Mouse (Mus musculus): Measurements from ENCODE around the gene Hand2.
A peak's percentile ranks its signal among the peaks of the same experiment; 100 is the strongest.

Hand2 gene

DNA sequence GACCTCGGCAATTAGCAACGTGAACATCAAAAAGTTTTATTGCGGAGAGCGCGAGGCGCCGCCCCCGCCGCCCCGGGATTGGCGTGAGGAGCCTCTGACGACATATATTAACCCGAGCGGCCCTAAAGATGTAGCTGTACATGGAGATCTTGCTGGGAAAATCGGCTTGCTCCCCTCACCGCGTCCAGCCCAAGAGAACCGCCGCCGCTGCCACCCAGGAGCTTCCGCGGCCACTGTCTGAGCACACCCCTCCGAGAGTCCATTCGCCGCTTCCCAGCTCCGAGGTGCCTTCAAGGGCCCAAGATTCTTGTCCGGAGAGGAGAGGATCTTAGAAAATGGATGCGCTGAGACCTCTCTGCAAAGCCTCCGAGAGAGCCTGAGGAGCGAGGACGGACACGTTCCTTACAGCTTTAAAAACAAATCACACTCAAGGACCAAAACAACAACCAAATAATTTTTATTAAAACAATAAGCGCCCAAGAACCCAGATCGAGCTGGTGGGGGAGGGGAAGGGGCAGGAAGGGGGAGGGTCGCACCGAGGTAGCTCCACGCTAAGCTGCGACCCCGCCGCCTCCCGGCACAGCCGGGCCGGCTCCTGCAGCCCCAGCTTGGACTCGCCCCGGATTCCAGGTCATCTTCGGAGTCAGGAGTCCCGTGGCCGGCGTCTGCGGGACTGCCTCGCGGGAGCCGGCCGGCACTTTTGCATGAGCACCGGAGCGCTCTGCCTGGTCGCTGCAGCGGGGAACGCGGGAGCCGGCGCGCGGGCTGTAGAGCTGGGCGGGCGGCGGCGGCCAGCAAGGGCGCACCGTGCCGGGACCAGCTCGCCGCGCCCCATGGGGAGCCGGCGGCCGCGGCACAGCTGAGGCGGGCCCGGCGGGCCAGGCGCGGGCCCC lies at the start of gene Hand2:
Hand2 (plus strand) TSS at position 133 of the 893 bp plus-strand sequence.
- no peak for DNase-seq (ENCODE audit: low read depth)

DNA sequence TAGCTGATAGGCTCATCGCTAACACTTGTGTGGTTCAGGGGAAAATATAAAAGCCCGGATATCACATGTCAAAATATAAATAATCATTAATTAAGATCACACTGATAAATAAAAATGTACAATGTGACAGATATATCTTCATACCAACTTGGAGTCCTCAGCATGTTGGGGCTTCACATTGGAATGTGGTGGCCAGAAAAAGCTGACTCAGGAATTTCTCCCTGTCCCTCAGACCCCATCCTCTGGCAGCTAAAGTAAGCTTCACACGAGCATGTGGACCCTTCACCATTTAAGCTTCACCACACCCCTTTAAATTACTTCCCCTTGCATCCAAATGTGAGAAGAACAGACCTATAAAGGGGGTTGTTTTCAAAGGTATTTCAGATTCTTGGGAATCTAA lies 47.7 kb upstream of the Hand2 start:
- no peak for DNase-seq (ENCODE audit: low read depth)

DNA sequence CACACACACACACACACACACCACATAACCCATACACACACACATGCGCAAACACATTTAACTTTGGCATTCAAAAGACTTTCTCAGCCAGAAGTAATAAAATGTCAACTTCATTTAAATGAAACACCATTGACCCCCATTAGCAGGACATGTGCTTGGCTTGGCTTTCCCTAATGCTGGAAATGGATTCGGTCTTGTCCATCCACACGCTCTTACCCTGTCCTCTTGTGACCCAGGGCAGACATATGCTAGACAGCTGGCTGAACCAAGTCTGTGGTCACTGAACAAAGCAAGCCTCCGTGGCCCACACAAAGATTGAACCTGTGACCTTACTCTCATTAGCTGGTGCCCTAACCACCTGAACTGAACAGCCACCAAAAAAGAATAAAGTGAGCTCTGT lies 27.3 kb upstream of the Hand2 start:
- DNase-seq (ENCODE audit: low read depth), result no peak

DNA sequence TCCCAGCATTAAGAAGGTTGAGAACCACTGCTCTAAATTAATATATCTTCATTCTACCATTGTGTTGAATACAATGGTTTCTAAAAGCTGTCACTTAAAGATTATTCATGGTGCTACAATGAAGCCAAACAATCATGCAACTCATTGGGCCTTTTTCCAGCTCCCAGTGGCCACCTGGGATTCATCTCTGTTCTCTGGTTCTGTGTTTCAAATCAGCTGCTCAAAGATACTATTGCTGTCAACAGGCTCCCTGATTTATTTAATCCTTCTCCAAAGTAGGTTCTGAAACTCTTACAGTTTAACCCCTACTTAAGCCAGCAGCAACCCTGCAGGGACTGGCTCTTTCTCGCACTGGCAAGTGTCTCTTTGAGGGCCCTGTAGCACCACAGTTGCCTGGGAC lies 17.3 kb upstream of the Hand2 start:
- no peak for DNase-seq (ENCODE audit: low read depth)

DNA sequence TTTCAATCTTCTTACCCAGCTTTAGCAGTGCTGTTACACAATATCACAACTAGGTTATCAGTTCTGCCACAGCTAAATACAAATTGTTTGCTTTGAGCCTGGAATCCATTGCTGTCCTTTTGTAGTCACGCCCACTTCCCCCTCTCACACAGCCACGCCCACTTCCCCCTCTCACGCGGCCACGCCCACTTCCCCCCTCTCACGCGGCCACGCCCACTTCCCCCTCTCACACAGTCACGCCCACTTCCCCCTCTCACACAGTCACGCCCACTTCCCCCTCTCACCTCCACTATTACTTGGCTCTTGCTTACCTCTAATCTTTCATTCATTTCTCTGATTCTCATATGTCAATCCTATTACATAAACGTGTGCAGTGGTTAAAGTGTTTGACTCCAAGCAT lies 15.8 kb upstream of the Hand2 start:
- peak; percentile 41 for DNase-seq (ENCODE audit: low read depth)

DNA sequence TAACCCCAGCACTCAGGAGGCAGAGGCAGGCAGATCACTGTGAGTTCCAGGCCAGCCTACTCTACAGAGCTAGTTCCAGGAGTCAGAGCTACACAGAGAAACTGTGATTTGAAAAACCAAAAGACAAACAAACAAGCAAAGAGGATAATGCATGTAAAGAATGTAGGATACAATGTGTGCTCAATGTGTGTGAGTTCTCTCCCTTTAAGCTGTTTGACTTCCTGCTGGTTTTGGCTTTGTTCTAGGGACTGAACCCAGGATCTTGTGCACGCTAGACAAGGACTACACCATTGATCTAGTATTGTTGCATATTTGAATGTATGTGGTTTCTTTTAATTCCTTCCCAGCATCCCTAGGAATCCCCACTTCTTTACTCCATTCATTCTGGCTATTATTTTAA lies 14.3 kb upstream of the Hand2 start:
- no peak for DNase-seq (ENCODE audit: low read depth)

DNA sequence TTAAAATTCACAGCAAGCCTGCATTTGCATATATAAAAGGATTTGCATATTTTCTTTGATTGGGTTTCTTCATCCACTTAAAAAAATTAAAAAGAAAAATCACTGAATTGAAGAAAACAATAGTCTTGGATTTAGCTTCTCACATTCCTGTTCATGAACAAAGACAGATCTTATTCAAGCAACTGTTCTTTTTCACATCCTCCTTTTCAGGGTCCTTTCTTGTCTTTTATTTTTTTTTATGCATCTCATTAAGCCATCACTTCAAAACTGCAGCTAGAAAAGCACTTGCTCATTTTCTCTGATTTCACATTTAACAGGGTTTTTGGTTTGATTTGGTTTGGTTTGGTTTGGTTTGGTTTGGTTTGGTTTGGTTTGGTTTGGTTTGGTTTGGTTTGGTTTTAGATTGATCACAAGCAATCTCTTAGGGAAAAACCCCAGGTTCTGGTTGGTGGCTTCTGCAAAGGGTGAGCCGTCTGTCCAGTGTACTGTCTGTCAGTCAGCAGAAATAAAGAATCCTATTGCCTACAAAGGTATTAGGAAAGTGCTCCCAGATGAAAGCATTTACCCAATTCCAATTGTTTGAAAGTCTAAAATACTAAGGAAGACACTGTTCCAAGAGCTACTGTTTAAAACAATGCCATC lies 10.8 kb upstream of the Hand2 start:
- DNase-seq (ENCODE audit: low read depth), result no peak

DNA sequence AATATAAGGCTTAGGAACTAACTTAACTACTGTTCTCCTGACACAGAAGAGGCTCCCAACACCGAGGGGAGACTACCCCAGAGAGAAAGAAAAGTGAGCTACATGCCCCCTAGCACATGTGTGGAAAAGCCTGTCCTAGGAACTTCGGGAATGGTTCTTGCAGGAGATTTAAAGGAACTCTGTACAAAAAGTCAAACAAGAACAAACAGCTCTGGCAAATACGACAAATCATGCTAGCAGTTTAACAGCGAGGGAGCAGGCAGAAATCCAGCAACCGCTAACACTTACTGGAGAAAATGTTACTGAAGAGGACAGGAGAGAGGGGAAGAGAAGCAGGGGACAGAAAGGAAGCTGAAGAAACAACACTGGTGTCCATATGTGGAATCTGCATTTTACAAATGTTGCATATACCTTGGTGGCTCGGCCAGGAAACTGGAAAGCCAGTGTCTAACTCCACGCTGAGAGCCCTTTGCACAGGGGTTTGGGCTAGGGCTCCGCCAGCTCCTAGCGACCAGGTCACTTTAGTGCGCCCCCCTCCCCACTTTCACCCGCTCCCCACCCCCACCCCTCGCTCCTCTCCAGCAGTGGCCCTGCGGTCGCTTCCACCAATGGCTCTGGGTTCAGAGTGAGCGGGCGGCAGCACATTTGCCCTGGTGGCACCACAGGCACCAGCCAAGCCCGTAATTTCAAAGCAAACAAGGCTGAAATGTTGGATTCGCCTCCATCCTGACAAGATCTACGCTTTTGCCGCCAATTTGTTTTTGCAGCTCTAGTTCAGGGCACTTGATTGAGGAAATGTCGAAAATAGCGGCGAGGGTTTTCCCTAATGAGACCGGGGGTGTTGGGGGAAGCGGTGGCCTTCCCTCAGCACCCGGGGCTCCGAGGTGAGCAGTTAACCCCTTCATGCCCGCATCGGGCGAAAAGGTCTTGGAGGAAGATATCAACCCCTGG lies 8.5 kb upstream of the Hand2 start:
- DNase-seq (ENCODE audit: low read depth), result no peak

DNA sequence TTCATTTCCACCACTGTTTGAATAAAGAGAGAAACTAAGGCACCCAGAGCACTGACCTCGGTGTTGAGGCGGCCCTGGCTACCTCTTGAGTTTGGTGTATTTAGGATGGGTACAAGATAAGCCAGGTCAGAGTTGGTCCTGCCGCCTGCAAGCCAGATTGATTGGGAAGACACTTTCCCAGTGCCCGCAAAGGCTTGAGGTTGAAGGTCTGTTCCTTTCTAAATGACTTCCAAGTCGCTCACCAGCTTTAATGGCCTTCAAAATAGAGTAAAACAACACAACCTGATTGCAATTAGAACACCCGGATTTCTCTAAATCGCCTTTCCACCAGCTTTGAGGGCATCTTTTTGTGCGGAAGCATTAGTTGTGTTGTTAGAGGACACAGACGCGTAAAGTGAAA lies 7.2 kb upstream of the Hand2 start:
- no peak for DNase-seq (ENCODE audit: low read depth)

DNA sequence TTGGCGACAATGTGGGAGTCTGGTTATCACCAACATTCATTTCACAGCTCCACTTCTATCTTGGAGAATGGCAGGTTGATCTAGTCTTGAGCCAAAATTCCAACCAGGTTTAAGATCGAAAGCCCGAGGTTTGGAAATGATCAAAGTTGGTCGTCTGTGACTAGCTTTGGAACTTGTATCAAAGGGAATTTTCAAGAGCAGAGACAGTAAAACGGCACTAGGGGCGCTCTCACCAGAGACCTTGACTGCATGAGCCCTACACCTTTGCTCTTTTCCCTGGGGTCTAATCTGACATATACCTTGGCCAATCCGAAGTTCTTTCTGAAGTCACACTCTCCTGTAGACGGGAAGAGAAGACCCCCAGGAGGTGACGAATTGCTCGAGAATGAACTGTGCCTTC lies 6.6 kb upstream of the Hand2 start:
- DNase-seq (ENCODE audit: low read depth), result no peak

DNA sequence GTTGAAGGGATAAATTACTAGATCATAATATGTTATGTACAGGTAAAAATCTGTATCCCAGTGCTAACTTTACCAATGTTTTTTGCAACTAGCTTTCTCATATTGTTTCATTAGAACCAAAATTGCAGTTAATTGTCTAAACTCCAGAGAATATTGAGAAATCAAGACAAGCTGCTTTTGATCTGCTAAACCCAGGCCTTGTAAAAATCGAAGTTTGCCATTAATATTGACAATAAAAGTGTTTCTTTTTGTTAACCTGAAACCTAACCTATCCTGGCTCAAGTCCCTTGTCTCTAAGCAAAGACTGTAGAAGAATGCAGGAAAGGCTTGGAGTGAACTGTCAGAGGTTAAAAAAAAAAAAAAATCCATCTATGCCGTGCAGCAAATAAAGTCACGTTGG lies 5.3 kb upstream of the Hand2 start:
- DNase-seq (ENCODE audit: low read depth), result no peak

DNA sequence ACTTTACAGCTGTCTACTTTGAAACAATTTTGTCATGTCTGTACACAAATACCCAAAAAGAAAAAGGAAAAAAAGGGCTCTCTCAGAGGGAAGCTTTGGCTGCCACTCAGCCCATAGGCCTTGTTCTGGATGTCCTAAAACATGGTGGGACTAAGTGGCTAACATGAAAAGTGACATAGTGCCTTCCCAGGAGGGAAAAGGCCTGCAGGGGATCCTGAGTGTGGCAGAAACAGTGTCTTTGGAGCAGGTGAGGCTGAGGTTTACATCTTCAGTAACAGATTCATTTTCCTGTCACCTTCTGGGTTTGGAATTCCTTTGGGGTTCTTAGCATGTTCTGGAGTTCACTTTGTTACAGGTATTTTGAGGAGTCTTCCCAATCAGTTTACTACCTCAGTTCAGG lies 3.7 kb upstream of the Hand2 start:
- DNase-seq (ENCODE audit: low read depth), result no peak

DNA sequence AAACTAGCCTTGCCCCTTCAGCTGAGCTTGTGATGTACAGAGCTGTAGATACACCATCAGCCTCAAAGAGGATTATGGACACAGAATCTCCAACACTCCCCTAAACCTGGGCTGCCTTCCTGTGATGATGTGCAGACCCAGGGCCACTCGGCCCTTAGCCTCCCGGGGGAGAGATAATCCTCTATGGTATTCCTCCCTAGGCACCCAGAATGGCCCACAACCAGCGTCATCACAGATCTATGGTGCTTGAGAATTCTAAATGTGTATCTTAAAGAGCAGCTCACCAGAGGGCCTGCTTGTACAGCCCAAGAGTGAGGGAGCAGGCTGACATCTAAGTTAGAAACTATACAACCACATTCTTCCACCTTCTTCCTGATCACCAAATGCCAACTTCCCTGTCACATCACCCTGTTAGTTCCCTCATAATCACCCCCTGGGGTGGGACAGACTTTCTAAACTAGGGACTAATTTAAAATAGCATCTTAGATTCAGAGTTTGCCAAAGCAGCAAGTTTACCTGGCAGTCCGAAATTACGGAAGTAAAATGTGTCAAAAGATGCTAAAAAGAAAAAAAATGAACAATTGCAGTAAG lies 2.8 kb upstream of the Hand2 start:
- DNase-seq (ENCODE audit: low read depth), result no peak

DNA sequence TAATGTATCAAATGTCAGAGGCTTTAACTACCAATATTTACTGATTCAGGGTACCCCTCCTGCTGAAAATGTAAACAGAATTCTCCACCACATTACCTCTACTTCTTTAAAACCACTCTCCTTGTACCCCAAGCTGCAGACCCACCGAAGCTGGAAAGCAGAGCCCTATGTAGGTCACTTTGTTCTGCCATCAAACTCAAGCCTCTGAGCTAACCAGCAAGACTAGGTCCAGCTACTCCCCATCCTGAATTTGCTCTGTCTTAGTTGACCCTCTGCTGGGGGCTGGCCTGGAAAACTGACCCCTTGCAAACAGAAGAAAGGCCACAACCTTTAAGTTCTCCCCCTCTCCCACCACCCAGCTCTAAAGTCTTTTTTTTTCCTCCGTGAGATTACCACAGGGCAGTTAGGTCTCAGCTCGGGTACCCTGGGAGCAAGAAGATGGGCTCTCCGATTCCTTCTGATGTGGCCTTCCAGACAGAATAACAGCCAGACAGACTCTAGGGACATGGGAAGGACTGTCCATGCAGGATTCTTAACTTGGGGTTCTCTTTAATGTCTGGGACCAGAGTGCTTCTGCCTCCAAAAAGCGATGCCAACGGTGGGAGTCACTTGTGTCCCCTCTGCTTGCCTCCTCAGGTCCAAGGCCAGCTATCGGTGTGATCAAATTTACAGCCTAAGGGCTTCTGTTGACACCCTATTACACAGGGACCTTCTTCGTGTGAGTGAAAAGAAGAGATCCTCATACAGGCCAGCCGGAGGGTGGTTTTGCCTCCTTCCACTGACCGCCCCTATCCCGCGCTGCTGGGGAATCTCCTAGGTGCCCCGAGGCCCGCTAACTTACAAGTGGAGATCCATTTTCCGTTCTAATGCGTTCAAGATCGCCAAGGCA lies 1.4 kb upstream of the Hand2 start:
- no peak for DNase-seq (ENCODE audit: low read depth)

DNA sequence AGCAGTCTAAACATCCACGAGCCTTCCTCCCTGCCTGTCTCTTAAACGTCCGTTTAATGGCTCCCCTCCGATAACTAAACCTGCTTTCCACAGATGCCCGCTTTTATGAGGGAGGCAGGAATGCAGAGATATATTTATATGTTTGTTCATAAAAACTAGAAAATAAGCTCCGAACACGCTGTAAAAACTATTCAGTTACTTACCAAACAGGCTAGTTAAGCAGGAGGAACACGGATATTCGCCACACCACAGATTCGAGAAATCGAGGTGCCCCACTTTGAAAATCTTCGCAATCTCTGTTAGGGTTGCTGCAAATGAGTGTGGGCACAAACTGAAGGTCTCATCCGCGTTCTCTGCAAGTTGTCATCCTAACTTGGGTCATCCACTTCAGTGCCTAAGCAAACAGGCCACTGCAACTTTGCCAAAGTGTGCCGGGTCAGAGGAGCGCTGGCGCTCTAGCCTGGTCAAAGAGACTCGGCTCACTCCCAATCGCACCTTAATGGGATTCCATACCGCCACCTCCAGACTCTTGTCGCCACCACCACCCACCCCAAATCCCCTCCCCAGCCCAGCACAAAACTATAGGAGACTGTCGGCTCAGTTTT lies 700 bp upstream of the Hand2 start:
- no peak for DNase-seq (ENCODE audit: low read depth)

DNA sequence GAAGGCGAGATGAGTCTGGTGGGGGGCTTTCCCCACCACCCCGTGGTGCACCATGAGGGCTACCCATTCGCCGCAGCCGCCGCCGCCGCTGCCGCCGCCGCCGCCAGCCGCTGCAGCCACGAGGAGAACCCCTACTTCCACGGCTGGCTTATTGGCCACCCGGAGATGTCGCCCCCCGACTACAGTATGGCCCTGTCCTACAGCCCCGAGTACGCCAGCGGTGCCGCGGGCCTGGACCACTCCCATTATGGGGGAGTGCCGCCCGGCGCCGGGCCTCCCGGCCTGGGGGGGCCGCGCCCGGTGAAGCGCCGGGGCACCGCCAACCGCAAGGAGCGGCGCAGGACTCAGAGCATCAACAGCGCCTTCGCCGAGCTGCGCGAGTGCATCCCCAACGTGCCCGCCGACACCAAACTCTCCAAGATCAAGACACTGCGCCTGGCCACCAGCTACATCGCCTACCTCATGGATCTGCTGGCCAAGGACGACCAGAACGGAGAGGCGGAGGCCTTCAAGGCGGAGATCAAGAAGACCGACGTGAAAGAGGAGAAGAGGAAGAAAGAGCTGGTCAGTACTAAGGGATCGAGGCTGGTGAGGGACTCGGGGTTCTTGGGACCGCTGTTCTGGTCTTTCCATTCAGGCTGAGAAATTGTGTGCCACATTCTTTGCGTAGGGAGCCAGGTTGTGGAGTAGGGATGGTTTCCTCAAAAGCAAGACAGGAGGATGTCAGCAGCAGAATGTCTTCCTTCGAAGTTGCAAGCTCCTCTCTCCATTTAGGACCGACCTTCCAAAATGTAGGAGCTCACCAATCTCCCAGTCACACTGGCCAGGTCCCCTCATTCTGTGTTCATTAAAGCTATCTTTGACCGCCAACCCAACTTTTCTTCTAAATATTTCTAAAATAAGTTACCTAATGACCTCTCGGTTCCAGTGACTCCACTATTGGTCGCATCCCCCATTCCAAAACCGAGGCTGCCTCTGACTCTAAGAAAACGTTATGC lies 1.4 kb downstream of the Hand2 start:
- no peak for DNase-seq (ENCODE audit: low read depth)

DNA sequence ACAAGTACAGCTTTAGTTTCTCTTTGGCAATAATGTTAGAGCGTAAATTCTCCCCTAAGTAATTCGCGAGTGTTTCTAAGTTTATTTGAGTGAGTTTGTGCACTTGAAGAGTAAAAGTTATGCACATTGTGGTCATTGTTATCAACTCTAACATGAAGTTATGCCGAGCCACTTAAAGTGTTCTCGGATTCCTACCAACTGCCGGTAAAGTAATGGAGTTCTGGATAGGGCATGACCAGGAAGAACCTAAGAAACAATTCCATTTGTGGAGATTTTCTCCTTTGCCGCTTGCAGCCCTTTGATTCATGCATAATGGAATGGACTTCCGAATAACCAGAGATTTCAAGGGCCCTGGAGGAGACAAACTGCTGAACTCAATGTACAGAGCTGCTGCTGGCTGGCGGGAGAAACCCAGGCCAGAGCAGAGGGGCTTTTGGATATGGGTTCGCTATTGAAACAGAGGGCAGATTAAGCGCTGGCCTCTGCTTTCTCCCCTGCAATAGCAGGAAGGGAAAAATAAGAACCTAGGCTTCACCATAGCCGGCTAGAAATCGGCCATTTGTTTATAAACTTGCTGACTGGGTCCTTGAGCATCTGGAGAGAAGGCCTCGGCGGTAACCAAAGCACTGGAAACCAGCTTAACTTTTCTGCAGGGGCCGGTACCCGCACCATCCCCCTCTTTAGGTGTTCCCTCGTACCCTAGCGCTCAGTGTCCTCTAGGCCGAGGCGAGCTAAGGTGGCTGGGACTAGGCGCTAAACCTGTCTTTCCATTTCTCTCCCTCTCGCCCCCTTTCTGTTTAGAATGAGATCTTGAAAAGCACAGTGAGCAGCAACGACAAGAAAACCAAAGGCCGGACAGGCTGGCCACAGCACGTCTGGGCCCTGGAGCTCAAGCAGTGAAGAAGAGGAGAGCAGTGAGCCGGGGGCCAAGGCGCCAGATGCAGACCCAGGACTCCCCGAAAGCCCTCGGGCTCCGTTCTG lies 2.5 kb downstream of the Hand2 start:
- no peak for DNase-seq (ENCODE audit: low read depth)

DNA sequence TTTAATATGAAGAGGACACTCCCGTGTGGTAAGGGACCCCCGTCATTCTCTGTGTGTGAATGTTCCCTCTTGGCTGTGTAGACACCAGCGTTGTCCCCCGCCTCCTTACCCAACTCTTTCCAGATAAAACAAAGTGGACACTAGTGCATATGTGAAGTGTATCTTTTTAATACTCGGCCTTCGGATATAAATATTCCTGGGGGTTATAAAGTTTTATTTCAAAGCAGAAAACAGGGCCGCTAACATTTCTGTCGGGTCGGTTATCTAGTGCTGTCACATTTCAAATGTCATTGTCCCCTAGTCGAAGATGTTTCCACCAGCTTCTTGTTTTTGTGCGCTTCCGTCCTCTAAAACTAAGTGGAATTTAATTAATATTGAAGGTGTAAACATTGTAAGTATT lies 3.3 kb downstream of the Hand2 start:
- no peak for DNase-seq (ENCODE audit: low read depth)
